Mouse (Mus musculus): ENCODE results near the gene Atp5g3. TPM values are rescaled to one million over a fixed set of nuclear protein-coding genes. Genes with fewer than 3 reads are reported as not detected.

Atp5g3 gene
- polyA plus RNA-seq, 1 experiment from 2014 or later = 3,120 TPM

DNA sequence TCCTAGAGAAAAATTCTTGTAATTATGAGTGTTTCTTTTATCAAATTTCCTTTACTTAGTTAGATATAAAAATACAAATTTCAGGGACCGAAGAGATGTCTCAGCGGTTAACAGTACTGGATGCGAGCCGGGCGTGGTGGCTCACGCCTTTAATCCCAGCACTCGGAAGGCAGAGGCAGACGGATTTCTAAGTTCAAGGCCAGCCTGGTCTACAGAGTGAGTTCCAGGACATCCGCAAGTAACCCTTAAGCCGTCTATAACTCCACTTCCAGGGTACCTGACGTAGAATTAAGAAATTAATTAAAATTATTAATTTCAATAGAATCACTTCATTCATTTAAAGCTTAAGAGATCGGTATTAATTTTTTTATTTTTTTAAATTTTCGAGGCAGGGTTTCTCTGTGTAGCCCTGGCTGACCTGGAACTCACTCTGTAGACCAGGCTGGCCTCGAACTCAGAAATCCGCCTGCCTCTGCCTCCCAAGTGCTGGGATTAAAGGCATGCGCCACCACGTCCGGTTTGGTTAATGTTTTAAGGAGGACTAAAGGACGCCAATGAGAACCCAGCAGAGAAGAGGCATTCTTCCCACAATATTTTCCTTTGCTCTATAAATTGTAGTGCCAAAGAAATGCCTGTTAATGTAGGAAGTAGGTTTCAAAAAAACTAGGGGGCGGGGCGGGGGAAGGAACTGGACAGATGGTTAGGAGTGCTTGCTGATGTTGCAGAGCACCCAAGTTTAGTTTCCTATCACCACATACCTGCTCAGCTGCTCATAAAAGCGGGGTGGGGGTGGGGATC, 17.5 kb downstream of the Atp5g3 start:
- 61% methylated on average over 22 of the region's 22 CpGs for WGBS
- Histone ChIP-seq H3K27ac (peak overlapping the region; percentile 71; the same call in 1 of the 2 replicates), H3K9ac (peak overlapping the region; percentile 63), H3K36me3 (no peaks in the 10 kb centered on the region), H3K4me1 (replicated peaks) (peaks cover 13% of the 10 kb centered on the region), H3K9me3 (replicated peaks) (no peaks in the 10 kb centered on the region), H3K27me3 (no peaks in the 10 kb centered on the region), H3K4me2 (peak overlapping the region; percentile 65), H3K4me3 (peak overlapping the region; percentile 98)
- ATAC-seq (replicated peaks; ENCODE audit: insufficient number of reproducible peaks, insufficient read depth, low FRiP score, low read depth) = no peak

DNA sequence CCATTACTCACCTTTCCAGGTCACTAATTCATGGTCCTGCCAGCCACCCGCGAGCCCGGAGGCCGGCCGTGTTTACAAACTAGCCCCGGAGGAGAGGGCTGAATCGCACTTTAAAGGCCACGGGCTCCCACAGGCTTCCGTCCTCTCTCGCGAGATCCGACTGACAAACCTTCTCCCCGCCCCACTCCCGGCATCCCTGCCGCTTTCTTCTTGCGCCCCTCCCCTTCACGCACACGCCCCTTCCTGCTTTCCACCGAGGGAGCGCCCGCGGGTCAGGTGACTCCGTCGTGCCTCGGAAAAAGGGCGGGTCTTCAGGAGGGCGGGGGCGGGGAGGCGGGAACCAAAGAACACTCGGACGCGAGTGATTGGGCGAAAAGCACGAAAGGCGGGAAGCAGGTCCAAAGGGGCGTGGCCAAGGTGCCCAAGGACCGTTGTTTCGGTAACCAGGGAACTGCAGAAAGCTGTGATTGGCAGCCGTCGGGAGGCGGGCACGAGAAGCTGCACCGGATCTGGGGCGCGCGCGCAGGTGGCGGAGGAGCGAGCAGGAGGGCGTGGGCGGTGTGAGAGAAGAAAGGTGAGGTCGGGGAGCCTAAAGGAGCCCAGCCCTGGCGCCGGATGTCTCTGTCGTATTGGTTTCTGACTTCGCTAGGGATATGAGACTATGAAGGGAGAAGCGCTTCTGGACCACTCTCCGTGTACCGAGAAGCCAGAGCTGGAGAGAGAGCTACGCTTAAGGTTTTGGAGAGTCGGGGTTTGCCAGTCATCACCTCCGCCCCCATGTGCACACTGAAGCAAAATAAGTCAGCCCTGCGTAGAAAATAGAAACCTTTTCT, 18.4 kb downstream of the Atp5g3 start, which contains the start of gene Atf2:
Atf2 (minus strand) TSS at position 176 of the 833 bp plus-strand sequence.
- no peaks in the 10 kb centered on the region for H3K36me3 ChIP-seq
- peak within 1 kb of the TSS; percentile 98 for H3K4me3 ChIP-seq
- H3K4me2 ChIP-seq = peak within 1 kb of the TSS; percentile 90
- H3K9me3 ChIP-seq (replicated peaks) = no peaks in the 10 kb centered on the region
- H3K4me1 ChIP-seq (replicated peaks) = peaks cover 13% of the 10 kb centered on the region
- H3K27me3 ChIP-seq = no peaks in the 10 kb centered on the region
- peak; percentile 98 for ATAC-seq (replicated peaks; ENCODE audit: insufficient number of reproducible peaks, insufficient read depth, low FRiP score, low read depth)
- peak within 1 kb of the TSS; percentile 99 for H3K9ac ChIP-seq
- H3K27ac ChIP-seq = peak within 1 kb of the TSS; percentile 89
- WGBS = under 1% methylated on average over 63 of the region's 63 CpGs

DNA sequence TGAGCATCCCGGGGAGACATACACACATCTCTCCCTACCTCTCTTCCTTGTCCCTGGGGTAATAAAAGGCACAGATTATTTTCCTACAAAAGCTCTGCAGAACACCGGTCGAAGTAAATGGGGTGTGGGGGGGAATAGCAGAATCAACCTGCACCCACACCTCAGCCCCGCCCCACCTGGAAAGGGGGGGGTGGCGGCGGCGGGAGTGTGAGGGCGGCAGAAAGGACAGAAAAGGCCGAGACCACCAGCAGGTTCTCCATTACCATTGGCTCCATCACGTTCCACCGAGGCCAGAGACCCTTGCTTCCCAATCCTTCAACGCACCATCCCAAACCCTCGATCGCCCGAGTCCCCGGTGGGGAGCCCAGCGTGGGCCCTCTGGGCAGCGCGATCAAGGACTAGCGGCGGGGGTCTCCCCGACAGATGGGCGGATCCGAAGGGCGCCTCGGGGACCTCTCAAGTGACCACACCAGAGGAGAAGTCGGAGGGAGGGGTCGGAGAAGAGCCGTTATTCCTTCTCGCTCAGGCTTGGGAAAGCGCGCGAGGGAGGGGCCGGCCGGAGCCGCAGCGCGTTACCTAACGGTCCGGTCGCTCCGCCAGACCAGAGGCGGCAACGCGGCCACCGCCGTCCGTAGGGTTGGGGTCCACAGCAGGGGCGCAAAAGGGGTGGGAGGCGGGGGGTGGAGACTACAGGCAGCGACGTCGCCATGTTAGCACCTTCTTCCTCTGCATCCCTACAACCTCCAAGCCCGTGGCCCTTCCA, 19.2 kb downstream of the Atp5g3 start:
- ATAC-seq (replicated peaks; ENCODE audit: insufficient number of reproducible peaks, insufficient read depth, low FRiP score, low read depth) = peak; percentile 28
- peak overlapping the region; percentile 98 for H3K4me3 ChIP-seq
- peak overlapping the region; percentile 99 for H3K9ac ChIP-seq
- WGBS = under 1% methylated on average over 53 of the region's 54 CpGs
- H3K27me3 ChIP-seq = no peaks in the 10 kb centered on the region
- no peaks in the 10 kb centered on the region for H3K9me3 ChIP-seq (replicated peaks)
- H3K36me3 ChIP-seq = no peaks in the 10 kb centered on the region
- peaks cover 13% of the 10 kb centered on the region for H3K4me1 ChIP-seq (replicated peaks)
- peak overlapping the region; percentile 90 for H3K4me2 ChIP-seq
- peak overlapping the region; percentile 89 for H3K27ac ChIP-seq

DNA sequence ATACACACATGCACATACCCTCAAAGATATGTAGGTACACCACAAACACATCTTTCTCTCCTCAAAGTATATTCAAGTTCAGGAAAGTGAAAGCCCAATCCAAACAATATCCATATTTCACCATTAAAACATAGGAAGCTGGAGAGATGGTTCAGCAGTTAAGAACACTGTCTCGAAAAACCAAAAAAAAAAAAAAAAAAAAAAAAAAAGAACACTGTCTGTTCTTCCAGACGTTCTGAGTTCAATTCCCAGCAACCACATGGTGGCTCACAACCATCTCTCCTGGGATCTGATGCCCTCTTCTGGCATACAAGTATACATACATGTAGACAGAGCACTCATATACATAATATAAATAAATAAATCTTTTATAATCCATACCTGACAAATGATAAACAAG, 25.1 kb downstream of the Atp5g3 start:
- 84% methylated on average over 2 of the region's 2 CpGs for WGBS
- Histone ChIP-seq H3K9ac (no peak overlapping the region), H3K4me1 (replicated peaks) (peaks cover 6% of the 10 kb centered on the region; the same call in 1 of the 2 replicates), H3K27ac (no peak overlapping the region), H3K27me3 (no peaks in the 10 kb centered on the region), H3K4me3 (no peak overlapping the region), H3K36me3 (no peaks in the 10 kb centered on the region; the same call in 1 of the 2 replicates), H3K9me3 (replicated peaks) (no peaks in the 10 kb centered on the region), H3K4me2 (no peak overlapping the region)
- ATAC-seq (replicated peaks; ENCODE audit: insufficient number of reproducible peaks, insufficient read depth, low FRiP score, low read depth) = no peak

DNA sequence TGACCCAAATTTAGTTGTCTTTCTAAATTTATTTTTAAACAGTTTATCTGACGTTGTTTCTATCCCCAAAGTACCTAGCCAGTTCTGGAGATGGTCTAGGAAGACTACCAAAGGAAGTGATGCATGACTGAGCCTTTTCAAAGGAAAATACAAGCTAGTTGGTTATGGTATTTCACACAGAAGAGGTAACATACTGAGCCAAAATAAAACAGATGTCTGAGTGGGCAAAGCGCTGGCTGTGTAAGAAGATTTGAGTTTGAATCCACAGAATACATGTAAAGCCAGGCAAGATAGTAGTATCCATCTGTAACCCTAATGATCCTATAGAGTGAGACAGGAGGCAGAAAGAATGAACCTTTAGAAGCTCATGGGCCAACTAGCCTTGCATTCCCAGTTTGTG, 33.2 kb downstream of the Atp5g3 start:
- Histone ChIP-seq H3K9me3 (replicated peaks) (no peaks in the 10 kb centered on the region), H3K4me3 (no peak overlapping the region), H3K9ac (no peak overlapping the region), H3K4me1 (replicated peaks) (peaks cover 4% of the 10 kb centered on the region; the same call in 1 of the 2 replicates), H3K4me2 (no peak overlapping the region), H3K36me3 (peaks cover 11% of the 10 kb centered on the region), H3K27ac (no peak overlapping the region), H3K27me3 (no peaks in the 10 kb centered on the region)
- no peak for ATAC-seq (replicated peaks; ENCODE audit: insufficient number of reproducible peaks, insufficient read depth, low FRiP score, low read depth)
- WGBS = 87% methylated on average over 2 of the region's 2 CpGs

DNA sequence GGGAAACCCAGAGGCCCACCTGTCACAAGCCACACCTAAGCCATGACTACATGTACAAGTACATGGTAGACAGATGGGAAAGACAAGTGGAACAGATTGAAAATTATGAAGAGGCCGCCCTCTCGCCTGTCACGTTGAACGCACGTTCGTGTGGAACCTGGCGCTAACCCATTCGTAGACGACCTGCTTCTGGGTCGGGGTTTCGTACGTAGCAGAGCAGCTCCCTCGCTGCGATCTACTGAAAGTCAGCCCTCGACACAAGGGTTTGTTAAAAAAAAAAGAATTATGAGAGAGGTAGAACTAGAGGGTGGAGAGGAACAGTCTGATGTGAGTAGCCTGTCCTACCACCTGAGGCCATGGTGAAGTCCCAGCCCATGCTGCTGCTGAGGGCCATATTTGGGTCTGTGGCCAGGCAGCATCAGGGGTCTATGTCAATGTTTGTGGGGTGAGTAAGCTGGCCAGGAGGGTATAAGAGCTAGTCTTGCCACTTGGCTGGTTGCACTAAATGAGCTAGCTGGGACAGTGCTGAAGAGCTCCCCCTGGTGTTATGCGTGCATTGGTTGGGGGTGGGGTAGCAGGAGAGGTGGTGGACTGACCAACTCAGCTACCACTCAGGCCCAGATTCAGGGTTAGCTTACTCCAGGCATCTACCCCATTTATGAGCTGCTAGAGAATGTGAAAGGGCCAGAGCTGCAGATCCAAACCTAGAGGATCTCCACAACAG, 43.2 kb downstream of the Atp5g3 start:
- Histone ChIP-seq H3K27ac (no peak overlapping the region), H3K27me3 (no peaks in the 10 kb centered on the region), H3K36me3 (peaks cover 6% of the 10 kb centered on the region), H3K4me2 (no peak overlapping the region), H3K4me3 (no peak overlapping the region), H3K9me3 (replicated peaks) (no peaks in the 10 kb centered on the region), H3K4me1 (replicated peaks) (no peaks in the 10 kb centered on the region), H3K9ac (no peak overlapping the region)
- no peak for ATAC-seq (replicated peaks; ENCODE audit: insufficient number of reproducible peaks, insufficient read depth, low FRiP score, low read depth)
- WGBS = 71% methylated on average over 16 of the region's 16 CpGs

DNA sequence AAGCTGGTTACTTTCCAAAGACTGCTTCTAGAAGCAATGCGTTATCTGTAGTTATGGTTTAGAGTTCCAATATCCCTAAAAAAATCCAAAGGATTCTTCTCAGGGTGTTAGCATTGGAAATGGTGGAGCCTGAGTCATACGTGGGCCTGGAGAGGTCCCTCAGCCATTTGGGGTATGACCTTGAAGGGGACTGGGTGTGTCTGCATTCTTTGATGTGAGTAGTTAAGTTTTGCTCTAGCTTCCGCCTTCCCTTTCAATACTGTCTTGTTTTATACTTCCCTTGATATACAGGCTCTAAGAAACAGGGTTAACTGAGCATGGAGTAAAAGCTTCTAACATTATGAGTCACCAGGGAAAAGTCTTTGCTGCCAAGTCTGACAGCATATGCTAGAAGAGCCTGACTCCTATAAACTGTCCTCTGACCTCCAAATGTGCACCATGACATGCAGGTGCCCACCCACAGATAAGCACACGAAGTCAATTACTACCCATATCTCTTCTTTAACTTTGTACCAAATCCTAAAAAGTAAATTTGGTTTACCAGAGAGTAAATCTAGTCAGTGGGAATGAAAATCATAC, 51.0 kb downstream of the Atp5g3 start:
- no peaks in the 10 kb centered on the region for H3K4me1 ChIP-seq (replicated peaks)
- H3K9ac ChIP-seq = no peak overlapping the region
- 73% methylated on average over 4 of the region's 4 CpGs for WGBS
- no peak overlapping the region for H3K4me3 ChIP-seq
- H3K9me3 ChIP-seq (replicated peaks) = no peaks in the 10 kb centered on the region
- ATAC-seq (replicated peaks; ENCODE audit: insufficient number of reproducible peaks, insufficient read depth, low FRiP score, low read depth) = no peak
- H3K4me2 ChIP-seq = no peak overlapping the region
- no peaks in the 10 kb centered on the region for H3K27me3 ChIP-seq
- H3K27ac ChIP-seq = no peak overlapping the region
- no peaks in the 10 kb centered on the region for H3K36me3 ChIP-seq

Other genes with a start within 250 kb of the Atp5g3 start
- gene Chn1, start 136.0 kb downstream of the Atp5g3 start, polyA plus RNA-seq (2015; fragmentation: Nextera tagmentation; extraction: Ambion mirVana) = 21.2 and 24.0 TPM in 2 replicates
- 38.1 and 39.3 TPM in 2 replicates for gene Atf2, start 18.7 kb downstream of the Atp5g3 start, polyA plus RNA-seq (2015; fragmentation: Nextera tagmentation; extraction: Ambion mirVana)